Mouse (Mus musculus) midbrain, postnatal 0 days (tissue): ENCODE measurements at regions not wholly inside any gene's neighbourhood (a gene's known extent, or its start where the extent isn't known, plus 50 kb on each side); places are given as distances from the start of the nearest gene placed in this dataset.
A peak's percentile ranks its signal among the peaks of the same experiment; 100 is the strongest.

Experiments used
- ATAC-seq: fragments of 200-750 bp; cut with Nextera tagmentation; 2 replicates; pipeline ENCODE4 v1.8.0; 2017; ENCODE audit warnings: moderate number of reproducible peaks, mild to moderate bottlenecking, moderate TSS enrichment, moderate library complexity; ENCODE audit not compliant: low FRiP score
- DNase-seq: peaks from one replicate; pipeline ENCODE4 v3.0.0-alpha.2; 2015; ENCODE audit warnings: low spot score
- H3K27ac ChIP-seq: fragments of 300-500 bp; sonication (generic); 2 replicates; pipeline ENCODE4 v1.5.1; 2014; ENCODE audit warnings: low read depth, mild to moderate bottlenecking, low read length, mixed read lengths
- H3K27me3 ChIP-seq: fragments of 300-500 bp; sonication (generic); 2 replicates; pipeline ENCODE4 v1.6.1; 2014; ENCODE audit warnings: low read length, control low read depth, mixed read lengths; ENCODE audit not compliant: insufficient read depth
- H3K36me3 ChIP-seq: fragments of 300-500 bp; sonication (generic); 2 replicates; pipeline ENCODE4 v1.6.1; 2014; ENCODE audit warnings: low read length, control low read depth, mixed read lengths; ENCODE audit not compliant: insufficient read depth
- H3K4me1 ChIP-seq: fragments of 300-500 bp; sonication (generic); 2 replicates; pipeline ENCODE4 v1.6.1; 2014; ENCODE audit warnings: mild to moderate bottlenecking, control low read depth, antibody characterized with exemption, low read length, mixed read lengths; ENCODE audit not compliant: insufficient read depth
- H3K4me2 ChIP-seq: fragments of 300-500 bp; sonication (generic); 2 replicates; pipeline ENCODE4 v1.6.1; 2014; ENCODE audit warnings: low read depth, mild to moderate bottlenecking, low read length, mixed read lengths; ENCODE audit not compliant: poor library complexity, severe bottlenecking
- H3K4me3 ChIP-seq: fragments of 300-500 bp; sonication (generic); 2 replicates; pipeline ENCODE4 v1.5.1; 2014; ENCODE audit warnings: low read depth, mild to moderate bottlenecking, low read length, moderate library complexity
- H3K9ac ChIP-seq: fragments of 300-500 bp; sonication (generic); replicated peaks from 2 replicates; pipeline ENCODE4 v1.6.1; 2014; ENCODE audit warnings: mild to moderate bottlenecking, low read length, moderate library complexity, mixed read lengths; ENCODE audit not compliant: poor library complexity, severe bottlenecking
- H3K9me3 ChIP-seq: fragments of 300-500 bp; sonication (generic); 2 replicates; pipeline ENCODE4 v1.6.1; 2016; ENCODE audit warnings: low read length, control low read depth
- CTCF ChIP-seq: IDR thresholded peaks from 2 replicates; pipeline ENCODE4 v1.5.1; 2016; ENCODE audit warnings: antibody characterized with exemption, mild to moderate bottlenecking
- WGBS: fragments of 180-500 bp; shearing (Covaris S2); extraction: QIAGEN DNeasy Blood & Tissue Kit; methylation state at CpG from one replicate; pipeline ENCODE4 v1.1.7; 2014; 5-methylcytosine and 5-hydroxymethylcytosine counted together

DNA sequence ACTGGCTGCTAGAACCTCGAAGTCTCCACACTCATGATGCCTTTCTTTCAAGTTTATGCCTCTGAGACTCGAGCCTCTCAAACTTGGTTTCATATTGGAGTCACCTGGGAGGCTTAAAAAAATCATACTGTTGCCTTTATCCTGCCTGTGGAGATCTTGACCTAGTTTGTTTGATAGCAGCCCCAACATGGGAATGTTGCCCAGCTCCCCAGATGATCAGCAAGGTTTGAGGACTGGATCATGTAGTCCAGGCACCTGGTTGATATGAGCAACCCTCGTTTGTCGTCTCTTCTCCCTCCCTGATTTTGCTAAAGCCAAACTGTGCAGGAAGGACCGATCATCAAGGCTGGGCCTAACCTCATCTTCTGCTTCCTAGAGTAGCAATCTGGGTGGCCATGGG lies 134.2 kb upstream of the Wscd1 start:
- no peak for TF ChIP-seq CTCF
- Histone ChIP-seq H3K4me2 (no peak overlapping the region), H3K9me3 (no peaks in the 10 kb centered on the region), H3K9ac (no peak overlapping the region), H3K27me3 (no peaks in the 10 kb centered on the region), H3K4me1 (no peaks in the 10 kb centered on the region), H3K27ac (no peak overlapping the region), H3K36me3 (no peaks in the 10 kb centered on the region), H3K4me3 (no peak overlapping the region)
- ATAC-seq (no peak), DNase-seq (no peak)
- WGBS, result 64% methylated on average over 5 of the region's 5 CpGs

DNA sequence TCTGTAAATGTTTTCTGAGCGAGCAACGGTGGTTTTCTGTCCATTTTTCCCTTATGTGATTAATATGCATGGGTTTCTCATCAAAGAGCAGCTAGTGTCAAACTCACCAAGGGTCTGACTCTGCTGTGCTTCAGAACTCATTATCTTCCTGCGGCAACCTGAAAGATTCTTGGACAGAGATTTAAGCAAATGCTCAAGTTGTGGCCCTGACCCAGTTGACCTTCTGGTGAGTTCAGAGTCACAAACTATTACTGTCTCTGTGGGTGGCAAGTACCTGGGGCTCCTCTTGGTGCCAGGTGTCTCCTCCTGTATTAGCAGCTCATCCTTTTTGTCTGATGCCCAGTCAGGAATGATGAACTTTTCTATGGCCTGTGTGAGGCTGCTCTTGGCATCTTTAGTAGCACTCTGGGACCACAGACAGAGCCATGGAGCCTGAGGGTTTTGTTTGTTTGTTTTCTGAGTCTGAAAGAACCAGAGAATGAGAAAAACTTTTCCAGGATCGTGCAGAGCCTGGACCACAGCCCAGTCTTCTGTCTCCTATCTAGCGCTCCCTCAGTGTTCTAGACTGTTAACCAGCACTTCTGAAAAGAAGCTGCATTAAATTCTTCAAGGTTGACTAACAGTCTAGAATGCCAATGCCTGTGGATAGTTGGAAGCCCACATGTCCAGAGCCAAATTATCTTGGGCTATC lies 124.1 kb upstream of the Wscd1 start:
- no peaks in the 10 kb centered on the region for H3K4me1 ChIP-seq
- no peaks in the 10 kb centered on the region for H3K9me3 ChIP-seq
- H3K4me3 ChIP-seq, result no peak overlapping the region
- no peak for TF ChIP-seq CTCF
- H3K4me2 ChIP-seq, result no peak overlapping the region
- no peak overlapping the region for H3K9ac ChIP-seq
- DNase-seq, result no peak
- no peaks in the 10 kb centered on the region for H3K27me3 ChIP-seq
- no peak overlapping the region for H3K27ac ChIP-seq
- H3K36me3 ChIP-seq, result no peaks in the 10 kb centered on the region
- 59% methylated on average over 5 of the region's 5 CpGs for WGBS
- ATAC-seq, result no peak

DNA sequence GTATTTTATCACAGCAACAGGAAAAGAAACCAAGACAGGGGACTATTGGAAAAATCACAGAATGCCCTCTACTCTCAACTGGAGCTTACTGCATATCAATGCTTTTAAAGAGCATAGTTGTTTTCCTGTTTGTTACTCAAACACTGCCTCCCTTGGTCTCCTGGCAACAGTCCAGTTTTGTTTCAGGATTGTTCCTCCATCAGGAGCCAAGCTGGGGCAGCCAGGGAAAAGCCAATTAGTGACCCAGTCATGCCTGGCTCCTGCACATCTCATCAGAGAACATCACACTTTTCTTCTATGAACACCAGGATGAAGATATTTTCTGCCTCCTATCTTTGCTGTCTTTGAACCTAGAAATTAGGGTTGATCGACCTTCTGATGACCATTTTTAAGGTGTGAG lies 113.6 kb upstream of the Wscd1 start:
- DNase-seq, result peak; percentile 42

DNA sequence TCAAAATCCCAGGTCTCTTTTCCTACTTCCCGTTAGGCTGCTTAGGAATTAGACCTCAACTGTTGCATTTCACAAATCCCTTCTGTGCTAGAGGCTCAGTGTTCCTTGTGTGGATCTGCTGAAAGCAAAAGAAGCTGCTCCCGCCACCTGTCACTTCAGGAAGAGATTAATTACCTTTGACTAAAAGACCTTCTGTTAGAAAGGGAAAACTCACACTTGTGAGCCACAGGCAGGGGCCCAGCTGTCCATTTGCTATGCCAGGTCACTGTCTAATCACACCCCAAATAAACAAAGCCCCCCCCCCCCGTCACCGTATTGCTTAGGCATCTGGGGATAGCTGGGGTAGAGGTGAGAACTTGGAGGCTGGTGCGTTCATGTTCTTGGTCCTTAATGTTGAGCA lies 112.9 kb upstream of the Wscd1 start:
- DNase-seq (peak; percentile 82), ATAC-seq (no peak)
- 23% methylated on average over 5 of the region's 5 CpGs for WGBS

More for the DNA sequence above, 113.6 kb upstream of the Wscd1 start:
- no peak for TF ChIP-seq CTCF
- Histone ChIP-seq H3K27ac (no peak overlapping the region), H3K9ac (no peak overlapping the region), H3K4me3 (no peak overlapping the region), H3K4me1 (no peaks in the 10 kb centered on the region), H3K9me3 (no peaks in the 10 kb centered on the region), H3K27me3 (no peaks in the 10 kb centered on the region), H3K4me2 (no peak overlapping the region), H3K36me3 (no peaks in the 10 kb centered on the region)
- WGBS, result 66% methylated on average over 1 of the region's 1 CpGs
- ATAC-seq, result no peak

DNA sequence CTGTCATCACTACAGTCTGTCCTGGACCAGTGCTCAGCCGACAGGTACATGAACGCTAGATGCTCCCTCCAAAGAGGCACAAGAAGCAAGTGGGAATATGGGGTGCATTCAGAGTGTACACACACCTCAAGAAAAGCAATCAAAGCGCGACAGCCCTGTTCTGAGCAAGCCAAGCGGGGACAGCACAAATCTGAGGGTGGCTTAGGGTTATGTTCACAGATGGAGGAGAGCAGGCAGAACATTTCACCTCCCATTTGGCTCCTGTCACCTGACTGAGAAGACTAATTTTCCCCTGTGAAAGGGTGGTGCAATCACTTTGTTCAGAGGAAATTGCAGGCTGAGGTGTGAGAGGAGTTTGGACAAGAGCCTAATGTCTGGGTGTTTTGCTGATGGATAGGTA lies 106.8 kb upstream of the Wscd1 start:
- no peaks in the 10 kb centered on the region for H3K9me3 ChIP-seq
- no peaks in the 10 kb centered on the region for H3K4me1 ChIP-seq
- no peak overlapping the region for H3K4me2 ChIP-seq
- no peaks in the 10 kb centered on the region for H3K36me3 ChIP-seq
- ATAC-seq (no peak), DNase-seq (peak; percentile 27)
- WGBS, result 91% methylated on average over 5 of the region's 5 CpGs
- H3K27ac ChIP-seq, result no peak overlapping the region
- no peak overlapping the region for H3K9ac ChIP-seq
- TF ChIP-seq CTCF, result no peak
- H3K4me3 ChIP-seq, result no peak overlapping the region
- H3K27me3 ChIP-seq, result no peaks in the 10 kb centered on the region

More for the DNA sequence above, 112.9 kb upstream of the Wscd1 start:
- Histone ChIP-seq H3K27ac (no peak overlapping the region), H3K4me1 (no peaks in the 10 kb centered on the region), H3K9ac (no peak overlapping the region), H3K36me3 (no peaks in the 10 kb centered on the region), H3K9me3 (no peaks in the 10 kb centered on the region), H3K4me3 (no peak overlapping the region), H3K4me2 (no peak overlapping the region), H3K27me3 (no peaks in the 10 kb centered on the region)
- no peak for TF ChIP-seq CTCF

DNA sequence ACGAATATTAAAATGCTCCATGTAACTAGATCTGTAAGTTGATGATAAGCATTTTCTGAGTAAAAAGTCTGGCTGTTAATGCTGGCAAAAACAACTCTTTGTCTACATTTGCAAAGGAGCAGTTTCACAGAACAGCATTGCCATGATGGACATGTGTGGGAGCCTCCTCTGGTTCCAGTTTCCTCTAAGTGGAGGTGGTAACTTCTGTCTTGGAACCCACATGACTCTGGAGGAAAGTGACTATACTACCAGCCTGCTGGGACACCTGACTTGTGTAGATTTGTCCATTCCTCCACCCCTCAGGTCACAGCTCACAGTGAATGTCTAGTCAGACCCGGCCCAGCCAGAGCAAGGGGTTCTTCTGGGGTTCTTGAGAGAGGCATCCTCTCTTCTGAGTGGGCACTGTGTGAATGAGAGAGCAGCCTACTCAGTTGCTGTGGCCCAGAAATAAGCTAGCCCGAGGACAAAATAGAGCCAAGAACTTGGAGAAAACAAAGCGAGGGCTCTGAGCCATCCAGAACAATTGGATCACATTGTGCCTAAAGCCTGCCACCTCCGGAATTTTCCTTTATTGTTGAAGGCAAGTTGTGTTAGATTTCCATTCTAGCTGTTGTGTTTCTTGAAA lies 97.9 kb upstream of the Wscd1 start:
- 86% methylated on average over 5 of the region's 5 CpGs for WGBS
- Histone ChIP-seq H3K4me1 (peaks cover 7% of the 10 kb centered on the region; the same call in 1 of the 2 replicates), H3K4me3 (no peak overlapping the region), H3K36me3 (no peaks in the 10 kb centered on the region), H3K27me3 (no peaks in the 10 kb centered on the region), H3K9ac (no peak overlapping the region), H3K9me3 (no peaks in the 10 kb centered on the region), H3K4me2 (no peak overlapping the region), H3K27ac (no peak overlapping the region)
- DNase-seq (no peak), ATAC-seq (no peak)
- TF ChIP-seq CTCF, result no peak
